Mouse (Mus musculus): ENCODE data around the gene Celf5.

GRCm38 (mm10) chr10:81425236-81425850, 57.2 kb downstream of the Celf5 start:
- TF ChIP-seq POLR2A (IDR thresholded peaks at IDR 0.05; ENCODE audit: low read depth, low read length) = no peak
- no peak for TF ChIP-seq CTCF (conservative IDR thresholded peaks at IDR 0.05; ENCODE audit: insufficient read depth, insufficient read length, low read depth, low read length)
